Mouse (Mus musculus): ENCODE data around the gene Rgs6.

Gene Rgs6

GRCm38 (mm10) chr12:83047710-83048109 is 459.6 kb downstream of the Rgs6 start:
- Histone ChIP-seq H3K36me3 (ENCODE audit: insufficient read depth, low read length) (no peaks in the 10 kb centered on the region), H3K9me3 (ENCODE audit: low read length) (no peaks in the 10 kb centered on the region), H3K4me1 (replicated peaks; ENCODE audit: low read depth, low read length) (no peaks in the 10 kb centered on the region), H3K4me3 (replicated peaks; ENCODE audit: low read length) (no peak overlapping the region), H3K27me3 (ENCODE audit: insufficient read depth, low read length) (no peaks in the 10 kb centered on the region)
- TF ChIP-seq NANOG (IDR thresholded peaks at IDR 0.05; ENCODE audit: borderline replicate concordance, low read length) = no peak
- no peak for TF ChIP-seq POU5F1 (IDR thresholded peaks at IDR 0.05; ENCODE audit: borderline replicate concordance, low read length)
- no peak for TF ChIP-seq CTCF (conservative IDR thresholded peaks at IDR 0.05; ENCODE audit: low read length)

- Histone ChIP-seq H3K4me1 (replicated peaks; ENCODE audit: low read depth, low read length) (no peaks in the 10 kb centered on the region), H3K4me3 (replicated peaks; ENCODE audit: low read length) (no peak overlapping the region), H3K36me3 (ENCODE audit: insufficient read depth, low read length) (no peaks in the 10 kb centered on the region), H3K27me3 (ENCODE audit: insufficient read depth, low read length) (no peaks in the 10 kb centered on the region), H3K9me3 (ENCODE audit: low read length) (peaks cover 5% of the 10 kb centered on the region; the same call in 1 of the 2 replicates)
- TF ChIP-seq NANOG (IDR thresholded peaks at IDR 0.05; ENCODE audit: borderline replicate concordance, low read length) (no peak), POU5F1 (IDR thresholded peaks at IDR 0.05; ENCODE audit: borderline replicate concordance, low read length) (no peak), CTCF (conservative IDR thresholded peaks at IDR 0.05; ENCODE audit: low read length) (no peak)
Measured at GRCm38 (mm10) chr12:83050514-83050913, 462.4 kb downstream of the Rgs6 start.

GRCm38 (mm10) chr12:83052391-83052790 is 464.3 kb downstream of the Rgs6 start:
- Histone ChIP-seq H3K27me3 (ENCODE audit: insufficient read depth, low read length) (no peaks in the 10 kb centered on the region), H3K4me3 (replicated peaks; ENCODE audit: low read length) (no peak overlapping the region), H3K36me3 (ENCODE audit: insufficient read depth, low read length) (no peaks in the 10 kb centered on the region), H3K4me1 (replicated peaks; ENCODE audit: low read depth, low read length) (no peaks in the 10 kb centered on the region), H3K9me3 (ENCODE audit: low read length) (peaks cover 5% of the 10 kb centered on the region; the same call in 1 of the 2 replicates)
- TF ChIP-seq NANOG (IDR thresholded peaks at IDR 0.05; ENCODE audit: borderline replicate concordance, low read length) (no peak), POU5F1 (IDR thresholded peaks at IDR 0.05; ENCODE audit: borderline replicate concordance, low read length) (no peak), CTCF (conservative IDR thresholded peaks at IDR 0.05; ENCODE audit: low read length) (no peak)

GRCm38 (mm10) chr12:83055690-83056089 is 467.6 kb downstream of the Rgs6 start:
- H3K27me3 ChIP-seq (ENCODE audit: insufficient read depth, low read length) = no peaks in the 10 kb centered on the region
- H3K4me1 ChIP-seq (replicated peaks; ENCODE audit: low read depth, low read length) = no peaks in the 10 kb centered on the region
- TF ChIP-seq CTCF (conservative IDR thresholded peaks at IDR 0.05; ENCODE audit: low read length) (no peak), POU5F1 (IDR thresholded peaks at IDR 0.05; ENCODE audit: borderline replicate concordance, low read length) (no peak), NANOG (IDR thresholded peaks at IDR 0.05; ENCODE audit: borderline replicate concordance, low read length) (no peak)
- no peaks in the 10 kb centered on the region for H3K36me3 ChIP-seq (ENCODE audit: insufficient read depth, low read length)
- no peak overlapping the region for H3K4me3 ChIP-seq (replicated peaks; ENCODE audit: low read length)
- peaks cover 5% of the 10 kb centered on the region; the same call in 1 of the 2 replicates for H3K9me3 ChIP-seq (ENCODE audit: low read length)

GRCm38 (mm10) chr12:83066426-83066825 is 478.3 kb downstream of the Rgs6 start:
- H3K9me3 ChIP-seq (ENCODE audit: low read length) = no peaks in the 10 kb centered on the region
- no peak for TF ChIP-seq NANOG (IDR thresholded peaks at IDR 0.05; ENCODE audit: borderline replicate concordance, low read length)
- TF ChIP-seq POU5F1 (IDR thresholded peaks at IDR 0.05; ENCODE audit: borderline replicate concordance, low read length) = no peak
- TF ChIP-seq CTCF (conservative IDR thresholded peaks at IDR 0.05; ENCODE audit: low read length) = no peak
- H3K36me3 ChIP-seq (ENCODE audit: insufficient read depth, low read length) = no peaks in the 10 kb centered on the region
- H3K4me3 ChIP-seq (replicated peaks; ENCODE audit: low read length) = no peak overlapping the region
- no peaks in the 10 kb centered on the region for H3K27me3 ChIP-seq (ENCODE audit: insufficient read depth, low read length)
- no peaks in the 10 kb centered on the region; the same call in 1 of the 2 replicates for H3K4me1 ChIP-seq (replicated peaks; ENCODE audit: low read depth, low read length)

- Histone ChIP-seq H3K9me3 (ENCODE audit: low read length) (no peaks in the 10 kb centered on the region), H3K4me3 (replicated peaks; ENCODE audit: low read length) (no peak overlapping the region), H3K4me1 (replicated peaks; ENCODE audit: low read depth, low read length) (no peaks in the 10 kb centered on the region; the same call in none of the 2 replicates), H3K27me3 (ENCODE audit: insufficient read depth, low read length) (no peaks in the 10 kb centered on the region), H3K36me3 (ENCODE audit: insufficient read depth, low read length) (no peaks in the 10 kb centered on the region)
- TF ChIP-seq NANOG (IDR thresholded peaks at IDR 0.05; ENCODE audit: borderline replicate concordance, low read length) = no peak
- TF ChIP-seq POU5F1 (IDR thresholded peaks at IDR 0.05; ENCODE audit: borderline replicate concordance, low read length) = no peak
- no peak for TF ChIP-seq CTCF (conservative IDR thresholded peaks at IDR 0.05; ENCODE audit: low read length)
Measured at GRCm38 (mm10) chr12:83070848-83071247, 482.8 kb downstream of the Rgs6 start.

GRCm38 (mm10) chr12:83072181-83072887 is 484.2 kb downstream of the Rgs6 start:
- TF ChIP-seq POU5F1 (IDR thresholded peaks at IDR 0.05; ENCODE audit: borderline replicate concordance, low read length) = no peak
- TF ChIP-seq CTCF (conservative IDR thresholded peaks at IDR 0.05; ENCODE audit: low read length) = peak; percentile 13; the same call in 1 of the 2 replicates
- Histone ChIP-seq H3K36me3 (ENCODE audit: insufficient read depth, low read length) (no peaks in the 10 kb centered on the region), H3K9me3 (ENCODE audit: low read length) (no peaks in the 10 kb centered on the region)

GRCm38 (mm10) chr12:83072951-83073878 is 485.1 kb downstream of the Rgs6 start:
- no peak overlapping the region for H3K4me3 ChIP-seq (replicated peaks; ENCODE audit: low read length)

More at GRCm38 (mm10) chr12:83072181-83072887, 484.2 kb downstream of the Rgs6 start:
- Histone ChIP-seq H3K4me1 (replicated peaks; ENCODE audit: low read depth, low read length) (no peaks in the 10 kb centered on the region; the same call in 1 of the 2 replicates), H3K4me3 (replicated peaks; ENCODE audit: low read length) (no peak overlapping the region), H3K27me3 (ENCODE audit: insufficient read depth, low read length) (0 out of 2 replicates have a peak, but pooled peaks cover 2% of the 10 kb centered on the region)

More at GRCm38 (mm10) chr12:83072951-83073878, 485.1 kb downstream of the Rgs6 start:
- H3K9me3 ChIP-seq (ENCODE audit: low read length) = no peaks in the 10 kb centered on the region
- H3K4me1 ChIP-seq (replicated peaks; ENCODE audit: low read depth, low read length) = no peaks in the 10 kb centered on the region; the same call in 1 of the 2 replicates
- no peak for TF ChIP-seq NANOG (IDR thresholded peaks at IDR 0.05; ENCODE audit: borderline replicate concordance, low read length)
- TF ChIP-seq CTCF (conservative IDR thresholded peaks at IDR 0.05; ENCODE audit: low read length) = no peak
- TF ChIP-seq POU5F1 (IDR thresholded peaks at IDR 0.05; ENCODE audit: borderline replicate concordance, low read length) = no peak
- H3K36me3 ChIP-seq (ENCODE audit: insufficient read depth, low read length) = no peaks in the 10 kb centered on the region
- 0 out of 2 replicates have a peak, but pooled peaks cover 2% of the 10 kb centered on the region for H3K27me3 ChIP-seq (ENCODE audit: insufficient read depth, low read length)

Data from E14TG2a.4 (cell line).